Mouse (Mus musculus) mouse trophoblast stem cell (cell line): ENCODE results near the gene Rpl35.
"Not testable (repeated sequence)": the region's sequence is repeated elsewhere in the genome, so short reads cannot be mapped to it uniquely, and the experiment has no call there.

ENCODE experiments used
- in situ Hi-C, 2 experiments: fragments of 300-500 bp; cut with MseI, MboI; formaldehyde crosslinking; loops; 2 replicates in 1 of 2; 3 replicates in 1 of 2; pipeline ENCODE4 v1.15.1; 2025

Rpl35 gene

GRCm38 (mm10) chr2:39005574-39006079 lies at the start of gene Rpl35:
TSS of gene Rpl35 (minus strand) at chr2:39005624.
- in situ Hi-C loops = no loop called here

GRCm38 (mm10) chr2:39048515-39048914 lies 43.1 kb upstream of the Rpl35 start:
- in situ Hi-C loops = no loop called here

- in situ Hi-C loops = no loop called here
Observed at GRCm38 (mm10) chr2:39040215-39040614, 34.8 kb upstream of the Rpl35 start.

- in situ Hi-C loops = no loop called here
Observed at GRCm38 (mm10) chr2:39031611-39032010, 26.2 kb upstream of the Rpl35 start.

- in situ Hi-C loops = no loop called here
Observed at GRCm38 (mm10) chr2:39020004-39020403, 14.6 kb upstream of the Rpl35 start.

GRCm38 (mm10) chr2:39016581-39016980 lies 11.2 kb upstream of the Rpl35 start:
- in situ Hi-C loops = no loop called here

- in situ Hi-C loops = no loop called here
Observed at GRCm38 (mm10) chr2:39012768-39013279, 7.4 kb upstream of the Rpl35 start.

- in situ Hi-C loops = no loop called here
Observed at GRCm38 (mm10) chr2:39011971-39012370, 6.5 kb upstream of the Rpl35 start.

GRCm38 (mm10) chr2:39011264-39011663 lies 5.8 kb upstream of the Rpl35 start:
- in situ Hi-C loops = no loop called here

- in situ Hi-C loops = not testable (repeated sequence)
Observed at GRCm38 (mm10) chr2:39010144-39010543, 4.7 kb upstream of the Rpl35 start.

GRCm38 (mm10) chr2:39008954-39009365 lies 3.5 kb upstream of the Rpl35 start:
- in situ Hi-C loops = no loop called here

- in situ Hi-C loops = no loop called here
Observed at GRCm38 (mm10) chr2:39008350-39008851, 3.0 kb upstream of the Rpl35 start.

- in situ Hi-C loops = no loop called here
Observed at GRCm38 (mm10) chr2:39007865-39008264, 2.4 kb upstream of the Rpl35 start.

GRCm38 (mm10) chr2:39006149-39006730 lies 816 bp upstream of the Rpl35 start:
- in situ Hi-C loops = no loop called here

- in situ Hi-C loops = no loop called here
Observed at GRCm38 (mm10) chr2:39004880-39005435, 466 bp downstream of the Rpl35 start, which contains the start of gene Arpc5l. TSS of gene Arpc5l (plus strand) at chr2:39005348.

- in situ Hi-C loops = no loop called here
Observed at GRCm38 (mm10) chr2:39004372-39004771, 1.1 kb downstream of the Rpl35 start.

GRCm38 (mm10) chr2:39003512-39003911 lies 1.9 kb downstream of the Rpl35 start:
- in situ Hi-C loops = no loop called here

- in situ Hi-C loops = no loop called here
Observed at GRCm38 (mm10) chr2:39003106-39003505, 2.3 kb downstream of the Rpl35 start.

- in situ Hi-C loops = no loop called here
Observed at GRCm38 (mm10) chr2:39001866-39002265, 3.6 kb downstream of the Rpl35 start.

GRCm38 (mm10) chr2:39000587-39000919 lies 4.9 kb downstream of the Rpl35 start:
- in situ Hi-C loops = no loop called here

- in situ Hi-C loops = loop anchor here (5.0 kb wide), 1 partner anchor 73 kb away; the partner anchor contains the start of gene Nr6a1 (in 2 of the 2)
Observed at GRCm38 (mm10) chr2:38999910-39000586, 5.4 kb downstream of the Rpl35 start.

GRCm38 (mm10) chr2:38999381-38999780 lies 6.0 kb downstream of the Rpl35 start:
- in situ Hi-C loops = loop anchor here (5.0 kb wide), 1 partner anchor 72 kb away; the partner anchor contains the start of gene Nr6a1 (in 2 of the 2)
